Mouse (Mus musculus): Measurements from ENCODE around the gene Olfr78. TPM values are rescaled to one million over a fixed set of nuclear protein-coding genes. Genes with fewer than 3 reads are reported as not detected.

The Olfr78 gene
- total RNA-seq (2021) = under 1 TPM; 0.72 to 0.77 TPM

- intact Hi-C loops (cut with DNase I) = no loop called here
- DNase-seq (ENCODE audit: low spot score in 2 of 2) = no peak
These were observed at the start of gene Olfr78, which contains the start of gene Olfr560 for GRCm38 (mm10) chr7:102759266-102759665. Gene Olfr78, minus strand, starts transcription at chr7:102759471. Gene Olfr560, minus strand, starts transcription at chr7:102759366.

GRCm38 (mm10) chr7:102803180-102803579 lies 43.9 kb upstream of the Olfr78 start, which contains the start of gene Olfr564:
Gene Olfr564, plus strand, starts transcription at chr7:102803480.
- no peak for DNase-seq (ENCODE audit: low spot score in 2 of 2)
- intact Hi-C loops (cut with DNase I) = no loop called here

- no peak for DNase-seq (ENCODE audit: low spot score in 2 of 2)
- intact Hi-C loops (cut with DNase I) = no loop called here
These were observed 11.7 kb upstream of the Olfr78 start, which contains the start of gene Olfr561 for GRCm38 (mm10) chr7:102770921-102771320. Gene Olfr561, plus strand, starts transcription at chr7:102771221.

- no peak for DNase-seq (ENCODE audit: low spot score in 2 of 2)
- intact Hi-C loops (cut with DNase I) = no loop called here
These were observed 7.2 kb downstream of the Olfr78 start for GRCm38 (mm10) chr7:102752086-102752485.

- no peak for DNase-seq (ENCODE audit: low spot score in 2 of 2)
- intact Hi-C loops (cut with DNase I) = no loop called here
These were observed 21.6 kb downstream of the Olfr78 start for GRCm38 (mm10) chr7:102737705-102738104.

- intact Hi-C loops (cut with DNase I) = no loop called here
- no peak for DNase-seq (ENCODE audit: low spot score in 2 of 2)
These were observed 25.5 kb downstream of the Olfr78 start for GRCm38 (mm10) chr7:102733793-102734192.

GRCm38 (mm10) chr7:102727391-102727790 lies 31.9 kb downstream of the Olfr78 start, which contains the start of gene Olfr559:
Gene Olfr559, minus strand, starts transcription at chr7:102727491.
- intact Hi-C loops (cut with DNase I) = no loop called here
- DNase-seq (ENCODE audit: low spot score in 2 of 2) = no peak

- intact Hi-C loops (cut with DNase I) = no loop called here
- DNase-seq (ENCODE audit: low spot score in 2 of 2) = no peak
These were observed 40.3 kb downstream of the Olfr78 start, which contains the start of gene Olfr33 for GRCm38 (mm10) chr7:102718970-102719369. Gene Olfr33, minus strand, starts transcription at chr7:102719070.

- DNase-seq (ENCODE audit: low spot score in 2 of 2) = no peak
- intact Hi-C loops (cut with DNase I) = no loop called here
These were observed 57.4 kb downstream of the Olfr78 start, which contains the start of gene Olfr558 for GRCm38 (mm10) chr7:102701915-102702314. Gene Olfr558, plus strand, starts transcription at chr7:102702215.

- no peak for DNase-seq (ENCODE audit: low spot score in 2 of 2)
- intact Hi-C loops (cut with DNase I) = loop anchor here (10.0 kb wide), 1 partner anchor 184 kb away; no protein-coding TSS in a partner anchor
These were observed 60.8 kb downstream of the Olfr78 start for GRCm38 (mm10) chr7:102698461-102698860.

- no peak for DNase-seq (ENCODE audit: low spot score in 2 of 2)
- intact Hi-C loops (cut with DNase I) = loop anchor here (2.0 to 10.0 kb wide), 2 partner anchors 181 to 223 kb away; no protein-coding TSS in a partner anchor
These were observed 63.7 kb downstream of the Olfr78 start, which contains the start of gene Olfr557 for GRCm38 (mm10) chr7:102695358-102696125. Gene Olfr557, plus strand, starts transcription at chr7:102695910.

Other genes with a start within 250 kb of the Olfr78 start
- not detected for gene Olfr547, start 224.7 kb downstream of the Olfr78 start, total RNA-seq (2021)
- gene Olfr548-ps1, start 218.6 kb downstream of the Olfr78 start, total RNA-seq (2021) = not detected
- not detected for gene Olfr549, start 209.6 kb downstream of the Olfr78 start, total RNA-seq (2021)
- 1 to 10 TPM; 2.0 to 4.3 TPM for gene Trim21, start 194.0 kb downstream of the Olfr78 start, total RNA-seq (2021)
- gene Olfr550, start 188.0 kb downstream of the Olfr78 start, total RNA-seq (2021) = under 1 TPM; 0.42 to 0.50 TPM
- not detected for gene Olfr551, start 167.6 kb downstream of the Olfr78 start, total RNA-seq (2021)
- under 1 TPM in 1 of 2 experiments, not detected in 1; 0.27 TPM for gene Olfr552, start 161.7 kb downstream of the Olfr78 start, total RNA-seq (2021)
- gene Olfr553, start 141.3 kb downstream of the Olfr78 start, total RNA-seq (2021) = not detected
- gene Olfr554, start 121.0 kb downstream of the Olfr78 start, total RNA-seq (2021) = not detected
- gene Olfr555, start 100.6 kb downstream of the Olfr78 start, total RNA-seq (2021) = not detected
- not detected for gene Olfr556, start 94.6 kb downstream of the Olfr78 start, total RNA-seq (2021)
- 1 to 10 TPM; 5.5 to 6.7 TPM for gene Trim68, start 72.1 kb downstream of the Olfr78 start, total RNA-seq (2021)
- under 1 TPM in 1 of 2 experiments, not detected in 1; 0.25 TPM for gene Olfr557, start 63.6 kb downstream of the Olfr78 start, total RNA-seq (2021)
- under 1 TPM; 0.12 to 0.29 TPM for gene Olfr558, start 57.3 kb downstream of the Olfr78 start, total RNA-seq (2021)
- gene Olfr33, start 40.4 kb downstream of the Olfr78 start, total RNA-seq (2021) = not detected
- not detected for gene Olfr559, start 32.0 kb downstream of the Olfr78 start, total RNA-seq (2021)
- gene Olfr560, start 105 bp downstream of the Olfr78 start, total RNA-seq (2021) = under 1 TPM; 0.27 to 0.54 TPM
- gene Olfr561, start 11.8 kb upstream of the Olfr78 start, total RNA-seq (2021) = not detected
- gene Olfr564, start 44.0 kb upstream of the Olfr78 start, total RNA-seq (2021) = not detected
- gene Olfr566, start 99.3 kb upstream of the Olfr78 start, total RNA-seq (2021) = not detected
- not detected for gene Olfr568, start 117.7 kb upstream of the Olfr78 start, total RNA-seq (2021)
- not detected for gene Olfr569, start 131.4 kb upstream of the Olfr78 start, total RNA-seq (2021)
- not detected for gene Olfr570, start 135.1 kb upstream of the Olfr78 start, total RNA-seq (2021)
- not detected for gene Olfr571, start 158.1 kb upstream of the Olfr78 start, total RNA-seq (2021)
- gene Olfr572, start 164.9 kb upstream of the Olfr78 start, total RNA-seq (2021) = not detected
- gene Olfr573-ps1, start 183.1 kb upstream of the Olfr78 start, total RNA-seq (2021) = not detected
- not detected for gene Olfr574, start 189.0 kb upstream of the Olfr78 start, total RNA-seq (2021)
- gene Olfr575, start 199.3 kb upstream of the Olfr78 start, total RNA-seq (2021) = not detected
- not detected for gene Olfr576, start 203.2 kb upstream of the Olfr78 start, total RNA-seq (2021)
- gene Olfr577, start 216.5 kb upstream of the Olfr78 start, total RNA-seq (2021) = not detected
- not detected for gene Olfr578, start 229.9 kb upstream of the Olfr78 start, total RNA-seq (2021)

Measured in left cerebral cortex, postnatal 36 days (tissue).